Mouse (Mus musculus) liver, adult 2 months (tissue): Measurements from ENCODE around the gene Zfp871. TPM values are rescaled to one million over a fixed set of nuclear protein-coding genes. Genes with fewer than 3 reads are reported as not detected.
"Not testable (repeated sequence)": the region's sequence is repeated elsewhere in the genome, so short reads cannot be mapped to it uniquely, and the experiment has no call there.

Experiments used
- DNase-seq: peaks from one replicate; pipeline ENCODE4 v3.0.0-alpha.2; 2011; ENCODE audit warnings: low read depth, low spot score; ENCODE audit errors: extremely low read depth
- H3K27ac ChIP-seq: fragments of 200-500 bp; replicated peaks from 2 replicates; pipeline ENCODE4 v1.5.1; 2012; ENCODE audit warnings: low read depth, mild to moderate bottlenecking, control low read depth, inconsistent platforms, low read length; ENCODE audit not compliant: insufficient read depth
- H3K27me3 ChIP-seq: fragments of 200-500 bp; 2 replicates; pipeline ENCODE4 v1.6.1; 2012; ENCODE audit warnings: mild to moderate bottlenecking, moderate library complexity, low read length, inconsistent platforms; ENCODE audit not compliant: control insufficient read depth, insufficient read depth
- H3K36me3 ChIP-seq: fragments of 200-500 bp; 2 replicates; pipeline ENCODE4 v1.6.1; 2012; ENCODE audit warnings: low read length, inconsistent platforms; ENCODE audit not compliant: control insufficient read depth, insufficient read depth
- H3K4me1 ChIP-seq: fragments of 200-500 bp; 2 replicates; pipeline ENCODE4 v1.6.1; 2011; ENCODE audit warnings: low read length; ENCODE audit not compliant: control insufficient read depth, insufficient read depth
- H3K4me3 ChIP-seq: fragments of 200-500 bp; 2 replicates; pipeline ENCODE4 v1.5.1; 2011; ENCODE audit warnings: low read depth, mild to moderate bottlenecking, control low read depth, low read length, moderate library complexity; ENCODE audit not compliant: insufficient read depth
- H3K79me2 ChIP-seq: fragments of 200-500 bp; 2 replicates; pipeline ENCODE4 v1.6.1; 2012; ENCODE audit warnings: inconsistent platforms, mild to moderate bottlenecking, low read length, moderate library complexity; ENCODE audit not compliant: control insufficient read depth, insufficient read depth
- H3K9ac ChIP-seq: fragments of 200-500 bp; 2 replicates; pipeline ENCODE4 v1.6.1; 2012; ENCODE audit warnings: low read depth, mild to moderate bottlenecking, control low read depth, inconsistent platforms, low read length
- CTCF ChIP-seq: fragments of 200-500 bp; IDR thresholded peaks from 2 replicates; pipeline ENCODE4 v1.5.1; 2011; ENCODE audit warnings: low read depth, low read length, control low read depth
- POLR2A ChIP-seq: fragments of 200-500 bp; IDR thresholded peaks from 2 replicates; pipeline ENCODE4 v1.6.1; 2011; ENCODE audit warnings: low read length, control low read depth; ENCODE audit not compliant: insufficient read depth; ENCODE audit errors: extremely low read depth
- WGBS: fragments of 180-500 bp; shearing (Covaris S2); methylation state at CpG from one replicate; pipeline ENCODE4 v1.1.7; 2018; 5-methylcytosine and 5-hydroxymethylcytosine counted together
- polyA plus RNA-seq: library from polyadenylated mRNA; depleted of rRNA; stranded (reverse); fragments of >200 nt; gene quantifications from 2 replicates; pipeline ENCODE4 v1.2.3, GENCODE M21; 2012; rRNA removed
- total RNA-seq: library from RNA; depleted of rRNA; stranded (reverse); fragments of >200 nt; gene quantifications from 2 replicates; pipeline ENCODE4 v1.2.3, GENCODE M21; 2014; rRNA removed

Gene Zfp871
- total and polyA plus RNA-seq, 2 experiments, result 8.1 to 33.0 TPM

DNA sequence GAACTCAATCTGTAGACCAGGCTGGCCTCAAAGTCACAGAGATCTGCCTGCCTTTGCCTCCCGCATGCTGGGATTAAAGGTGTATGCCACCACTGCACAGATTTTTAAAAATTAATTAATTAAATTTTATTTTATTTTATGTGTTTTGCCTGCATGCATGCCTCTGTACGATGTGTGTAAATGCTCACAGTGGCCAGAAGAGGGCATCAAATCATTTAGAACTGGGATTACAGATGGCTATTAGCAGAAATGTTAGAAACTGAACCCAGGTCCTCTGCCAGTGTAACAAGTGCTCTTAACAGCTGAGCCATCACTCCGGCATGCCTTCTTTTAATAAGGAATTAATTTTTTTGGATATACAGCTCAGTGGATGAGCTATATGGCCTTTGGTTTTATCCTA, 59.1 kb downstream of the Zfp871 start:
- Histone ChIP-seq H3K9ac (no peak overlapping the region), H3K27me3 (no peaks in the 10 kb centered on the region), H3K27ac (no peak overlapping the region), H3K36me3 (no peaks in the 10 kb centered on the region), H3K4me3 (no peak overlapping the region), H3K79me2 (no peaks in the 10 kb centered on the region), H3K4me1 (no peaks in the 10 kb centered on the region)
- no peak for TF ChIP-seq POLR2A
- TF ChIP-seq CTCF, result 0 out of 2 replicates have a peak, but pooled peaks have one; percentile 29
- peak; percentile 40 for DNase-seq
- WGBS, result 70% methylated on average over 3 of the region's 3 CpGs

DNA sequence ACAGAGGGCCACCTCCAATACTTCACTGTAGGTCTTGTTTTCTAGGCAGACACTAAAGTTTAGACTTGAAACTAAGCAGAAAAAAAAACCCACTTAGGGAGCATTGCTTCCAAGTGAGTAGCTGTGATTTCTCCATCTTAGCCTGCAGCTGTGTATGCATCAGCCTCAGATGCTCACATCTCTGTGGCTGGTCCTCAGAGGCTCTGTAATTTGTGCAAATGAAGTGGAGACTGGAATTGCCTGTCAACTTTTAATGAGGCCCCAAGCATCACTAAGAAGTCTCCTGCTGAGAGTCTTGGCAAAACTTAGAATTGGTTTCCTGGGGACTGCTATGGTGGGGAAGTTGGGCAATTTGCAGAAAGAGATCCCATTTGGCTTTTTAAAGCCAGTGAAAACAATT, 61.7 kb downstream of the Zfp871 start:
- not testable (repeated sequence) for H3K79me2 ChIP-seq, H3K9ac ChIP-seq, DNase-seq, H3K4me1 ChIP-seq, H3K36me3 ChIP-seq, H3K27me3 ChIP-seq, H3K4me3 ChIP-seq, H3K27ac ChIP-seq

DNA sequence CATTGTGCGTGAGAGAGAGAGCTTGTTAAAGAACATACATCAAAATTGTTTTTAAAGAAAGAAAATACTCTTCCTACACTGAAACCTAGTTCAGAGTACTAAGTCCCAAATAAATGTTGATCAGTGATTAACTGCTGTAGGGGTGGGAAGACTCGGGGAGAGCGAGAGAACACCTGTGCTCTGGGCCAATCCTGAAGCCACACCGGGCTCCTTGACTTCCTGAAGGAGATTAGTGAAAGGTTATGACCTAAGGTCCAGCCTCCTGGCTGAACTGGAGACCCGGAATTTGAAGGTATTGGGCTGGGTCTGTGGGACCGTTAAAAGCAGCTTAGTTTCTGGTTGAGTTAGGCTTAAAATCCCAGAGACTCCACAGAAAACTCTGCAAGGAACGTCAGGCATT, 65.3 kb downstream of the Zfp871 start:
- H3K36me3 ChIP-seq, result no peaks in the 10 kb centered on the region
- TF ChIP-seq CTCF (no peak), POLR2A (no peak)
- H3K27me3 ChIP-seq, result no peaks in the 10 kb centered on the region
- no peak for DNase-seq
- H3K27ac ChIP-seq, result no peak overlapping the region
- H3K9ac ChIP-seq, result no peak overlapping the region
- no peaks in the 10 kb centered on the region for H3K79me2 ChIP-seq
- H3K4me3 ChIP-seq, result no peak overlapping the region
- 85% methylated on average over 7 of the region's 7 CpGs for WGBS
- H3K4me1 ChIP-seq, result no peaks in the 10 kb centered on the region

DNA sequence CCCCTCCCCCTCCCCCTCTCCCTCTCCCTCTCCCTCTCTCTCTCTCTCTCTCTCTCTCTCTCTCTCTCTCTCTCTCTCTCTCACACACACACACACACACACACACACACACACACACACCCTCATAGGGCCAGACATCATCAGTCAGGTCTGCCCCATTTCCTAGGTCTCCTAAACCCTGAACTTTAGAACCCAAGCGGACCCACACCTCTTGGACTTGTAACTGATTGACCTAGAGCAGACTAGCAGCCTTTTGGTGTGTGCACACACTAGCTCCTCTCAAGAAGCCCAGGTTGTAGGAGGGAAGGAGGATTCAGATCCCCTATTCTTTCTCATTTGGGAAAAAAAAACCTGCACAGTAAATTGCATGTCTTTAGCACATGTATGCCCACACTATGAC, 65.9 kb downstream of the Zfp871 start:
- not testable (repeated sequence) for DNase-seq, H3K79me2 ChIP-seq, H3K4me1 ChIP-seq, H3K27me3 ChIP-seq, H3K36me3 ChIP-seq, H3K4me3 ChIP-seq, H3K9ac ChIP-seq, H3K27ac ChIP-seq
- WGBS, result 78% methylated on average over 1 of the region's 1 CpGs

Other genes with a start within 250 kb of the Zfp871 start
- gene Cyp4f37, start 167.0 kb downstream of the Zfp871 start, total RNA-seq, result not detected in 2 replicates
- not detected in 2 replicates for gene Cyp4f37, start 167.0 kb downstream of the Zfp871 start, polyA plus RNA-seq
- not detected in 2 replicates for gene Cyp4f40, start 129.4 kb downstream of the Zfp871 start, total RNA-seq
- gene Cyp4f40, start 129.4 kb downstream of the Zfp871 start, polyA plus RNA-seq, result 0.07 TPM in 1 of 2 replicates, not detected in the other
- gene Cyp4f15, start 102.7 kb downstream of the Zfp871 start, total RNA-seq, result 161 and 210 TPM in 2 replicates
- 202 and 205 TPM in 2 replicates for gene Cyp4f15, start 102.7 kb downstream of the Zfp871 start, polyA plus RNA-seq
- 0.07 and 0.09 TPM in 2 replicates for gene Zfp811, start 21.6 kb upstream of the Zfp871 start, total RNA-seq
- not detected in 2 replicates for gene Zfp811, start 21.6 kb upstream of the Zfp871 start, polyA plus RNA-seq
- 3.8 TPM in 2 replicates for gene Zfp799, start 42.0 kb upstream of the Zfp871 start, total RNA-seq
- 1.2 and 3.2 TPM in 2 replicates for gene Zfp799, start 42.0 kb upstream of the Zfp871 start, polyA plus RNA-seq
- gene Zfp870, start 103.4 kb upstream of the Zfp871 start, total RNA-seq, result 2.4 and 2.7 TPM in 2 replicates
- 0.70 and 1.1 TPM in 2 replicates for gene Zfp870, start 103.4 kb upstream of the Zfp871 start, polyA plus RNA-seq
- 332 and 362 TPM in 2 replicates for gene Cyp4f14, start 129.1 kb upstream of the Zfp871 start, total RNA-seq
- 529 and 597 TPM in 2 replicates for gene Cyp4f14, start 129.1 kb upstream of the Zfp871 start, polyA plus RNA-seq
- gene Cyp4f13, start 159.1 kb upstream of the Zfp871 start, total RNA-seq, result 62.2 and 69.0 TPM in 2 replicates
- gene Cyp4f13, start 159.1 kb upstream of the Zfp871 start, polyA plus RNA-seq, result 83.7 and 109 TPM in 2 replicates
- 2.1 and 3.2 TPM in 2 replicates for gene Zfp472, start 177.5 kb upstream of the Zfp871 start, total RNA-seq
- gene Zfp472, start 177.5 kb upstream of the Zfp871 start, polyA plus RNA-seq, result 0.24 and 0.28 TPM in 2 replicates
- gene Zfp952, start 204.8 kb upstream of the Zfp871 start, total RNA-seq, result 3.4 and 4.5 TPM in 2 replicates
- gene Zfp952, start 204.8 kb upstream of the Zfp871 start, polyA plus RNA-seq, result 1.0 and 1.4 TPM in 2 replicates
- 3.0 and 3.9 TPM in 2 replicates for gene Zfp763, start 245.1 kb upstream of the Zfp871 start, total RNA-seq
- gene Zfp763, start 245.1 kb upstream of the Zfp871 start, polyA plus RNA-seq, result 0.21 and 0.23 TPM in 2 replicates